Mouse (Mus musculus) thymus, adult 2 months (tissue): ENCODE data around the gene Gorasp1.

Experiments used
- CTCF ChIP-seq: fragments of 200-500 bp; IDR thresholded peaks from 2 replicates; pipeline ENCODE4 v1.5.1; 2012; ENCODE audit warnings: mild to moderate bottlenecking, control low read depth, low read length, moderate library complexity, borderline replicate concordance; ENCODE audit not compliant: control insufficient read depth, poor library complexity, insufficient read depth; ENCODE audit errors: extremely low read depth
- POLR2A ChIP-seq: fragments of 200-500 bp; IDR thresholded peaks from 2 replicates; pipeline ENCODE4 v1.6.1; 2012; ENCODE audit warnings: mild to moderate bottlenecking, low read length, control low read depth, moderate library complexity; ENCODE audit not compliant: control insufficient read depth, poor library complexity, insufficient read depth; ENCODE audit errors: extremely low read depth

DNA sequence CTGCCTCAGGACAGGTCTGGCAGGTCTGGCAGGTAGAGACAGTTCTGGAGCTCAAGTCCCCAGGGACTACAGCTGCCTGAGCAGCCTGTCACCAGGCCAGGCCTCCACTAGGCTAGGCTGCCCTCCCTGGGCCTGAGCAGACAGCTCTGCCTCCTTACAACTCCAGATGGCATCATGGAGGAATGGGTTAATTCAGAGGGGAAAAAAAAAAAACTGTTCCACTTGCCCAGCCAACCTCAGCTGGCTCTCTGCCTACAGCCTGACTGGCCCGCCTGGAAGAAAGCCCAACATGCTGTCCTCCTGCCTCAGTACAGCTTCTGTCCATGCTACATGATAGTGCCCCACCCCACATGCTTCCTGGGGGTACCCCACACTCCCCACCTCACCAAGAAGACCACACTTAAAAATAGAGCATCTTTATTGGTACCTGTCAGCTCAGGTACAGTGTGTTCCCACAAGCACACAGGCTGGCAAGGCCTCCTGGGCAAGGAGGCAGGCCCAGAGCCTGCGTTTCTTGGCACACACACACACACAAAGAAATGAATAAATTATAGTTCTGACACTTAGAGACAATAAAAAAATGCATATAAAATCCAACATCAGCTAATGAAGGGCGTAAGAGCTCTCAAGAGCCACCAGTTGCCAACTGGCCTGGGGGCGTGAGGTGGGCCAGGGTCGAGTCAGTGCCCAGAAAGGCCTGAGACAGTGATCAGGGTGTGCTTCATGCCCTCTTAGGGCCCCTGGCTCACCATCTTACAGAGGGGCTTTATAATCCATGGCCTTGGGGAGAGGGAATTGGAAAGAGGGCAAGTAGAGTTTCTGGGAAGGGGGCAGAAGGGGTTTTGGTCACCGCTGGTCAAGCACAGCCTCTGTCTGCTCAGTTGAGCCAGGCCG lies 33.6 kb upstream of the Gorasp1 start:
- TF ChIP-seq CTCF: no peak
- no peak for TF ChIP-seq POLR2A
